Mouse (Mus musculus) ES-Bruce4 (cell line): ENCODE data around the gene Vmn1r174. TPM values are rescaled to one million over a fixed set of nuclear protein-coding genes. Genes with fewer than 3 reads are reported as not detected.
"Not testable (repeated sequence)": the region's sequence is repeated elsewhere in the genome, so short reads cannot be mapped to it uniquely, and the experiment has no call there.

Experiments
- H3K27ac ChIP-seq: 2 replicates; pipeline ENCODE4 v1.5.1; 2012; ENCODE audit warnings: low read length, inconsistent platforms; ENCODE audit not compliant: insufficient read depth
- H3K27me3 ChIP-seq: 2 replicates; pipeline ENCODE4 v1.6.1; 2012; ENCODE audit warnings: mild to moderate bottlenecking, low read length, inconsistent platforms; ENCODE audit not compliant: control insufficient read depth, poor library complexity, insufficient read depth, severe bottlenecking
- H3K36me3 ChIP-seq: 2 replicates; pipeline ENCODE4 v1.6.1; 2012; ENCODE audit warnings: inconsistent platforms, mild to moderate bottlenecking, low read length, moderate library complexity; ENCODE audit not compliant: control insufficient read depth, poor library complexity, insufficient read depth, severe bottlenecking
- H3K4me1 ChIP-seq: one replicate; pipeline ENCODE4 v1.8.1; 2011; ENCODE audit warnings: low read length; ENCODE audit not compliant: control insufficient read depth, insufficient read depth
- H3K4me3 ChIP-seq: 2 replicates; pipeline ENCODE4 v1.5.1; 2011; ENCODE audit warnings: low read depth, mild to moderate bottlenecking, low read length
- H3K9ac ChIP-seq: 2 replicates; pipeline ENCODE4 v1.6.1; 2012; ENCODE audit warnings: low read depth, mild to moderate bottlenecking, inconsistent platforms; ENCODE audit not compliant: poor library complexity, severe bottlenecking
- H3K9me3 ChIP-seq: replicated peaks from 2 replicates; pipeline ENCODE4 v1.6.1; 2012; ENCODE audit warnings: mild to moderate bottlenecking, low read length, inconsistent platforms; ENCODE audit not compliant: control insufficient read depth, poor library complexity, insufficient read depth, severe bottlenecking
- CTCF ChIP-seq: IDR thresholded peaks from one replicate; pipeline ENCODE4 v1.8.1; 2011; ENCODE audit warnings: low read depth, low read length
- EP300 ChIP-seq: IDR thresholded peaks from 2 replicates; pipeline ENCODE4 v1.6.1; 2011; ENCODE audit warnings: low read depth, low read length; ENCODE audit not compliant: insufficient read depth
- POLR2A ChIP-seq: IDR thresholded peaks from one replicate; pipeline ENCODE4 v1.8.1; 2011; ENCODE audit warnings: low read length; ENCODE audit not compliant: insufficient read depth
- polyA plus RNA-seq: library from polyadenylated mRNA; stranded (reverse); fragments of >200 nt; gene quantifications from 2 replicates; pipeline ENCODE4 v1.2.4, GENCODE M21; 2011; ENCODE audit warnings: low read depth; ENCODE audit not compliant: missing spikeins, insufficient read depth, insufficient read length

Vmn1r174 gene
- not detected in 2 replicates for polyA plus RNA-seq

DNA sequence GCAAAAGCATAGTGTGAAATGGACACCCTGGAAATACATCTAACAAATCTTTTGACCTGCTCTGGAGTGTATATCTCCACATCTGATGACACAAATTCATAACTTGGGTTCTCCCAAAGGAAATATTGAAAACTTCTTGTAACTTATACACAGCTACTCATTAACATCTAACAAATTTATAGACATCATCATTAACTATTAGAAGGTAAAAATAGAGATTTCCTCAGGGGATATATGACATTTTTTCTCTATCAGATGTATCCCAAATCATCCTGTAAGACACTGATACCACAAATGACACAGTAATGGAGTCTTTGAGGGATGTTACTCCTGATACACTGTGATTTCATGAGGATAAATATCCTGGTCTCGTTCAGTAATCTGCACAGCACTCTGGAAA, at the start of gene Vmn1r174:
TSS of gene Vmn1r174 (plus strand) at position 301 of the 400 bp plus-strand sequence.
- H3K27me3 ChIP-seq, H3K9ac ChIP-seq, H3K4me3 ChIP-seq, H3K4me1 ChIP-seq, H3K36me3 ChIP-seq, H3K27ac ChIP-seq, H3K9me3 ChIP-seq: not testable (repeated sequence)

DNA sequence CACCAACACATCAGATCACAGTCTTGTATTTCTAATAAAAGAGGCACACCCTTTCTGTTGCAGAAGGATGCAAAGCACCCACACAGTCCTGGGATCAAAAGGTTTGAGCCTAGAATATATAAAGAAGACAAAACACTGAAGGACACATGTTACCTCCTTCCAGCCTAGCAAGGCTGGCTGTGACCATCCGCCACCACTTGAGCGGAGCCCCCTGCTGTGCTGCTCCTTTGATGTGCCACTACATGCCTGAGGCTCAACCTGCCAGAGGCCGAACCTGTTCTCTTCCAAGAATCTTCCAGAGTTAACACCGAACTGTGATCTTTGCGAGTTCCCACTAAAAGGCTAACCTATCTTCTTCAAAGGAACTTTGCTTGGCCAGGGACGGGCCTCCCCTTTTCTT, 32.5 kb downstream of the Vmn1r174 start:
- H3K4me3 ChIP-seq = no peak overlapping the region
- H3K27ac ChIP-seq = no peak overlapping the region
- no peaks in the 10 kb centered on the region for H3K9me3 ChIP-seq
- H3K4me1 ChIP-seq = no peaks in the 10 kb centered on the region
- TF ChIP-seq EP300 = no peak
- no peak for TF ChIP-seq CTCF
- TF ChIP-seq POLR2A = no peak
- H3K27me3 ChIP-seq = no peaks in the 10 kb centered on the region
- H3K36me3 ChIP-seq = no peaks in the 10 kb centered on the region
- no peak overlapping the region for H3K9ac ChIP-seq

DNA sequence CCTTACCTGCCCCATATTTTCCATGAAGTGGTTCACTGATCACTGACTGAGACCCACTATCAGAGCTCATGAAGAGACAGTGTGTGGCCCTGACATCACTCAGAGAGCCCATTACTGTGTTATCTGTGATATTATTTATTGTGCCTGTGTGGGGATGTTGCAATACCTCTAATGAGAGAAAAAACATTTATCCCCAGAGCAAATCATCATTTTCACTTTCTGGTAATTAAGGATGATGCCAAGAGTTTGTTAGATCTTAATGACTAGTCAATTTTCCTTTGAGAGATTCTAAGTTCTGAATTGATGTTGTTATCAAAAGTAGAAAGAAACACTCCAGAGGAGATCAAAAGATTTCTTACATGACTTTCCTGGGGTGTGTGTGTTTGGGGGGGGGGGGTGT, 58.5 kb downstream of the Vmn1r174 start, which contains the start of gene Vmn1r175:
TSS of gene Vmn1r175 (minus strand) at position 101 of the 400 bp plus-strand sequence.
- H3K27me3 ChIP-seq, H3K27ac ChIP-seq, H3K9me3 ChIP-seq, H3K9ac ChIP-seq, H3K36me3 ChIP-seq, H3K4me3 ChIP-seq, H3K4me1 ChIP-seq: not testable (repeated sequence)

Other genes with a start within 250 kb of the Vmn1r174 start
- not detected in 2 replicates for gene Vmn1r167, start 245.1 kb upstream of the Vmn1r174 start, polyA plus RNA-seq
- not detected in 2 replicates for gene Vmn1r168, start 212.5 kb upstream of the Vmn1r174 start, polyA plus RNA-seq
- not detected in 2 replicates for gene Vmn1r169, start 176.7 kb upstream of the Vmn1r174 start, polyA plus RNA-seq
- not detected in 2 replicates for gene Vmn1r170, start 146.1 kb upstream of the Vmn1r174 start, polyA plus RNA-seq
- gene Vmn1r171, start 121.5 kb upstream of the Vmn1r174 start, polyA plus RNA-seq = not detected in 2 replicates
- gene Vmn1r172, start 94.0 kb upstream of the Vmn1r174 start, polyA plus RNA-seq = not detected in 2 replicates
- not detected in 2 replicates for gene Vmn1r173, start 51.6 kb upstream of the Vmn1r174 start, polyA plus RNA-seq
- 0.23 TPM in 1 of 2 replicates, not detected in the other for gene Vmn1r175, start 58.4 kb downstream of the Vmn1r174 start, polyA plus RNA-seq
- gene Vmn1r176, start 85.1 kb downstream of the Vmn1r174 start, polyA plus RNA-seq = not detected in 2 replicates
- not detected in 2 replicates for gene Vmn1r177, start 114.2 kb downstream of the Vmn1r174 start, polyA plus RNA-seq
- gene Vmn1r178, start 139.7 kb downstream of the Vmn1r174 start, polyA plus RNA-seq = not detected in 2 replicates
- gene Vmn1r179, start 174.7 kb downstream of the Vmn1r174 start, polyA plus RNA-seq = not detected in 2 replicates
- gene Vmn1r180, start 198.4 kb downstream of the Vmn1r174 start, polyA plus RNA-seq = not detected in 2 replicates
- gene Vmn1r181, start 222.3 kb downstream of the Vmn1r174 start, polyA plus RNA-seq = 0.15 TPM in 1 of 2 replicates, not detected in the other
- gene V1rd19, start 249.4 kb downstream of the Vmn1r174 start, polyA plus RNA-seq = not detected in 2 replicates